Mouse (Mus musculus): ENCODE data around the gene Ptpn20.

- TF ChIP-seq CTCF (conservative IDR thresholded peaks at IDR 0.05; ENCODE audit: low read length) (no peak), NANOG (IDR thresholded peaks at IDR 0.05; ENCODE audit: borderline replicate concordance, low read length) (no peak)
Observed at GRCm38 (mm10) chr14:33570737-33571136, 18.3 kb upstream of the Ptpn20 start.
